Mouse (Mus musculus): ENCODE measurements around the gene Rapgef4. TPM values are rescaled to one million over a fixed set of nuclear protein-coding genes. Genes with fewer than 3 reads are reported as not detected.

Gene Rapgef4
- polyA plus RNA-seq, 1 experiment from 2014 or later = 2.1 TPM

DNA sequence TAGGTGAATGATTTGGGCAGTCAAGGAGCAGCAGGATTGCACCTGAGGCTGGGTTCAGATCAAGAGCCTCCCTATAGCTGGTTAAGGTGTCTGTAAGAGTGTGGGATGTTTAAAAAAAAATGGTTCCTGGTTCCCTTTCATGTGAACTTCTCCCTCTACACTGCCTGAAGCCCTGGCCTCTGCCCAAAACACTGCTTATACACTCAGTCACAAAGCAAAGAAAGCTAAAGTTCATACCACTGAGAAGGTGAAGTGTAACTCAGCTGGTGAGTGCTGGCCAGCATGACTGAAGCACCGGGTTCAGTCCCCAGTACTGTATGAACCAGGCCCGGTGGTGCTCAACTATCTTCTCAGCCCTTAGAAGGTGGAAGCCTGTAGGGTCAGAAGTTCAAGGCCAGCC is 218.4 kb downstream of the Rapgef4 start:
- Histone ChIP-seq H3K27ac (no peak overlapping the region), H3K9ac (no peak overlapping the region), H3K4me1 (replicated peaks) (0 out of 2 replicates have a peak, but pooled peaks cover 4% of the 10 kb centered on the region), H3K4me3 (replicated peaks) (no peak overlapping the region), H3K4me2 (replicated peaks) (no peak overlapping the region), H3K36me3 (no peaks in the 10 kb centered on the region), H3K27me3 (replicated peaks) (no peaks in the 10 kb centered on the region), H3K9me3 (no peaks in the 10 kb centered on the region)
- no peak for ATAC-seq
- WGBS = 85% methylated on average over 2 of the region's 2 CpGs

DNA sequence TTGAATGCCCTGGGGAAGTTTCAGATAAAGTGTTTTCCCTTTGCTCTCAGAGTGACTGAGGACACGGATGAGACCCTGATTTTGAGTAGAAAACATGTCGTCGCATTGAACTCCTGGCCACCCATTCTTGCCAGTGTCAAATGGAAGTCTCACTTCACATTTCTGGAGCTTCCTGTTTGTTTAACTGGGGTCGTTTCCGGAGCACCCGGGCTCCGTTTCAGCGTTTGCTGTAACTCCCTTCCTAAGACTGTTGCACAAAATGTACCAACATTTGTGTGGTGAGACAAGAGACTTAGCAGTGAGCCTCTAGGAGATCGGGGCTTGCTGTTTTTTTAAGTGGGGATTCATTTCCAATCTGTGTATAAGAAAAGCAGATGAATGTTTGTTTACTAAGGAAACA is 220.5 kb downstream of the Rapgef4 start:
- no peak overlapping the region for H3K9ac ChIP-seq
- 33% methylated on average over 9 of the region's 9 CpGs for WGBS
- no peak overlapping the region for H3K4me2 ChIP-seq (replicated peaks)
- H3K27me3 ChIP-seq (replicated peaks) = no peaks in the 10 kb centered on the region
- H3K9me3 ChIP-seq = no peaks in the 10 kb centered on the region
- no peak overlapping the region for H3K27ac ChIP-seq
- H3K36me3 ChIP-seq = no peaks in the 10 kb centered on the region
- no peak for ATAC-seq
- 0 out of 2 replicates have a peak, but pooled peaks cover 4% of the 10 kb centered on the region for H3K4me1 ChIP-seq (replicated peaks)
- no peak overlapping the region for H3K4me3 ChIP-seq (replicated peaks)

DNA sequence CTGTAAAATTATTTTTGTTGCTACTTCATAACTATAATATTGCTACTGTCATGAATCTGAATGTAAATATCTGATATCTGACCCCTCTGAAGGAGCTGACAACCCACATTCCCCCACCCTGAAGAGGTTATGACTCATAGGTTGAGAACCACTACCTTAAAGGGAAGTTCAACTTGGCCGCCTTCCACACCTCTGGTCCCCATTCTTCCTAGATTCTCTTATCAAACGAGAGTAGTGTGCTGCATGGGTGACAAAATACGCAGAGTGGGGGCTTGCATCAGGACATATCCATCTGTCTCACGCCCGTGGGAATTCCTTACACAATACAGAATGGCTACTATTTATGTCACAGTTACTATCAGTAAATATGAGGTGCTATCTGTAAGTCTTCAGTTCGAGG is 221.2 kb downstream of the Rapgef4 start:
- H3K9me3 ChIP-seq = no peaks in the 10 kb centered on the region
- no peaks in the 10 kb centered on the region for H3K36me3 ChIP-seq
- 74% methylated on average over 6 of the region's 6 CpGs for WGBS
- 0 out of 2 replicates have a peak, but pooled peaks cover 4% of the 10 kb centered on the region for H3K4me1 ChIP-seq (replicated peaks)
- H3K4me3 ChIP-seq (replicated peaks) = no peak overlapping the region
- H3K9ac ChIP-seq = no peak overlapping the region
- no peak for ATAC-seq
- H3K27ac ChIP-seq = no peak overlapping the region
- H3K4me2 ChIP-seq (replicated peaks) = no peak overlapping the region
- no peaks in the 10 kb centered on the region for H3K27me3 ChIP-seq (replicated peaks)

DNA sequence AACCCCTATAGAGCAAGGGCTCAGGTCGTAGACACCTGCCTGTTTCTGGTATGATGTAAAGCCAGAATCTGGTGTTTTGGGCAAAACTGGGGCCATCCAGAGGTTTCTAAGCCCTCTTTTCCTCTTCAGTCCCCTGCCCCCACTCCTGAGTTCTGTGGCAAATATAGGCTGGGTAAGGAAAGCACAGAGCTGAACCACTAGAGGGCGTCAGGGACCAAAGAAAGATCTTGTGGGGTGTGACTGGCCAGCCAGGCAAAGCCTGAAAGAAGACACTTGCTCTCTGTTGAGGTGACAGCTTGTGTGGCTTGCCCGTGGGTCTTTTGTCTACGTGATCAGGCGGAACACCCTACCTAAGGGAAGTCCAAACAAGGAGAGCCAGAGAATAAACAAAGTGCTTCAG is 222.6 kb downstream of the Rapgef4 start:
- H3K4me3 ChIP-seq (replicated peaks) = peak overlapping the region; percentile 10; the same call in 1 of the 2 replicates
- no peaks in the 10 kb centered on the region for H3K27me3 ChIP-seq (replicated peaks)
- peak; percentile 82 for ATAC-seq
- H3K27ac ChIP-seq = no peak overlapping the region
- H3K9ac ChIP-seq = no peak overlapping the region
- H3K36me3 ChIP-seq = no peaks in the 10 kb centered on the region
- 0 out of 2 replicates have a peak, but pooled peaks cover 4% of the 10 kb centered on the region for H3K4me1 ChIP-seq (replicated peaks)
- 7% methylated on average over 5 of the region's 5 CpGs for WGBS
- no peaks in the 10 kb centered on the region for H3K9me3 ChIP-seq
- peak overlapping the region; percentile 57 for H3K4me2 ChIP-seq (replicated peaks)

DNA sequence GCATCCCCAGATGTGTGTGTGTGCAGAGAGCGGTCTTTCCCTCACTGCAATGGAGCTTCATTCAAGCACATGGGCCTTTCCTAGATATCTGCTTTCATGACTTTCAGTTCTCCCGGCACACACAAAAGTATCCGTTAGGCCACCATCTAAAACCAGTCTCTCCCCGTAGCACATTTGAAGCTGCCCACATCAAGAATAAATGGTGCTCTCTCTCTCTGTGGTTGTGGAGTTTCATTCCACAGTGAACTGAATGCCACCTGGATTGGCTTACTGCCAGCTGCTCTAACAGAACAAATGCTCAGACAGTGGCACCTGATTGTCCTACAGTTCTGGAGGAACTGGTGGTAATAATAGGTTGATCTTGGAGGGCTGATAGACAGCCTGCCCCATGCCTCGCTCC is 224.8 kb downstream of the Rapgef4 start:
- 94% methylated on average over 5 of the region's 5 CpGs for WGBS
- Histone ChIP-seq H3K27ac (no peak overlapping the region), H3K4me3 (replicated peaks) (no peak overlapping the region), H3K27me3 (replicated peaks) (no peaks in the 10 kb centered on the region), H3K4me1 (replicated peaks) (0 out of 2 replicates have a peak, but pooled peaks cover 4% of the 10 kb centered on the region), H3K4me2 (replicated peaks) (no peak overlapping the region), H3K36me3 (no peaks in the 10 kb centered on the region), H3K9ac (no peak overlapping the region), H3K9me3 (no peaks in the 10 kb centered on the region)
- no peak for ATAC-seq

DNA sequence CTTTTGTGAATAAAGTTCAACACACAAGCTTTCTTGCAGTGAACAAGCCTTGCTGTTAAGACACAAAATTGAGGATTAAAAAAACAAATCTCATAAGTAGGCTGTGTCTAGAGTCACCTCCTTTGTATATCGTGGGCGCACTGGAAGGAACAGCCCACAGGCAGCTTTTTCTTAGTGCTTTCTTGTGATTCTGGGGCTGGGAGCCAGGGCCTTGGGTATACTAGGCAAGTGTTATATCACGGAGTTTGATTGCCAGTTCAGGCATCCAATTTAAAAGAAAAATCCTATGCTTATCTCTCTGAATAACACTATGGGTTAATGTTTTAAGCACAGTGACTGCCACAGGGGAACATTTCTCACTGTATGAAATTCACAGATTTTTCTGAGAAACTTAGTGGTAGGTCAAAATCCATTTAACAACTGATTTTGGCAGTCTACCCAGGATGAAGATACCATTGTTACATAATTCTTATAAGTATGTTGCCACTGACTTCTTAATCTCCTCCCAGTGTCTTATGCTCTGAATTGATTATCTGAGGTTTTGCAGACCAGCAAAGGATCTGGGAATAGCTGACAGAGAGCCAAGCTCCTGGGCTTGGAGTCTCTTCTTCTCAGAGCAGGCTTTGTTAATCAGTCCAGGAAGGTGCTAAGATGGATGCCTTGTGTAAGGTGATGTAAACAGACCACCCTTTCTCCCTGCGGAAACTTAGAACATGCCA is 225.6 kb downstream of the Rapgef4 start:
- H3K27me3 ChIP-seq (replicated peaks) = no peaks in the 10 kb centered on the region
- H3K9ac ChIP-seq = no peak overlapping the region
- H3K27ac ChIP-seq = no peak overlapping the region
- H3K9me3 ChIP-seq = no peaks in the 10 kb centered on the region
- 0 out of 2 replicates have a peak, but pooled peaks cover 4% of the 10 kb centered on the region for H3K4me1 ChIP-seq (replicated peaks)
- H3K4me3 ChIP-seq (replicated peaks) = no peak overlapping the region
- no peaks in the 10 kb centered on the region for H3K36me3 ChIP-seq
- H3K4me2 ChIP-seq (replicated peaks) = no peak overlapping the region
- ATAC-seq = no peak
- 67% methylated on average over 4 of the region's 4 CpGs for WGBS

DNA sequence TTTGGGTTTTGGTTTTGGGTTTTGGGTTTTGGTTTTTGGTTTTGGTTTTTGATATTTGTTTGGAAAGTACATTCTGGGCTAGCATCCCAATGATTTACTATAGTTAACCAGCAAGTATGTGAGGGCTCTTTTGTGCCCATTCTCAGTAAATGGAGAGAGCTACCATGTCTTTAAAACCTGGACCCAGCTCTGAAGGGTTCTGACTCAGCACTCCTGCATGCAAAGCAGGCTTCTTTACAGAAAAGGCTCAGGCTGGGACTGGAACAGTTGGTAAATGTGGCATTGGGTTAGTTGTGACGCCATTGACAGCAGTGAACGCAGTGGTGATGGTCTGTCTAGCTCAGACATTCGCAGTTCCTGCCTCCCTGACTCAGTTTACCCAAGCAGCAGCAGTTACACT is 236.3 kb downstream of the Rapgef4 start:
- H3K4me3 ChIP-seq (replicated peaks) = no peak overlapping the region
- H3K9me3 ChIP-seq = no peaks in the 10 kb centered on the region
- peaks cover 2% of the 10 kb centered on the region; the same call in 1 of the 2 replicates for H3K27me3 ChIP-seq (replicated peaks)
- H3K9ac ChIP-seq = no peak overlapping the region
- H3K4me1 ChIP-seq (replicated peaks) = no peaks in the 10 kb centered on the region
- no peak for ATAC-seq
- 74% methylated on average over 3 of the region's 3 CpGs for WGBS
- H3K36me3 ChIP-seq = no peaks in the 10 kb centered on the region
- no peak overlapping the region for H3K27ac ChIP-seq
- H3K4me2 ChIP-seq (replicated peaks) = no peak overlapping the region

DNA sequence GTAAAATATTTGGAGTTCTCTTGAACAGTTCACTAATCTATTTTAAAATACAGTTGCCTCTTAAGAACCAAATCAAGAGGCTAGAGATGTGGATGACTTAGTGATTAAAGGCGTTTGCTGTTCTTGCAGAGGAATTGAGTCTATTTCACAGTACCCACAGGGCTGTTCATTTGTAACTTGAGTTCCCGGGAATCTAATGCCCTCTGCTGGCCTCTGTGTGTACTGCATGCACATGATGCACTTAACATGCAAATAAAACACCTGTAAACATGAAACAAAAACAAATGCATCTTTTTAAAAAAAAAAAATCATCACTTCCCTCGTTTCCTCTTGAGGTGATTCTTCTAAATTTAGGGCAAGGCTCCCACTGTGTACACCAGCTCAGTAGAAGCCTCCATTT is 238.9 kb downstream of the Rapgef4 start:
- Histone ChIP-seq H3K27me3 (replicated peaks) (peaks cover 3% of the 10 kb centered on the region; the same call in 1 of the 2 replicates), H3K36me3 (no peaks in the 10 kb centered on the region), H3K4me1 (replicated peaks) (no peaks in the 10 kb centered on the region), H3K4me3 (replicated peaks) (no peak overlapping the region), H3K4me2 (replicated peaks) (no peak overlapping the region), H3K9ac (no peak overlapping the region), H3K27ac (no peak overlapping the region), H3K9me3 (no peaks in the 10 kb centered on the region)
- 33% methylated on average over 3 of the region's 3 CpGs for WGBS
- no peak for ATAC-seq

- H3K9me3 ChIP-seq = no peaks in the 10 kb centered on the region
- H3K4me1 ChIP-seq (replicated peaks) = no peaks in the 10 kb centered on the region
- no peak for ATAC-seq
- no peak overlapping the region for H3K9ac ChIP-seq
- no peak overlapping the region for H3K4me2 ChIP-seq (replicated peaks)
- no peaks in the 10 kb centered on the region for H3K36me3 ChIP-seq
- 77% methylated on average over 11 of the region's 11 CpGs for WGBS
- H3K4me3 ChIP-seq (replicated peaks) = no peak overlapping the region
- peaks cover 3% of the 10 kb centered on the region; the same call in 1 of the 2 replicates for H3K27me3 ChIP-seq (replicated peaks)
- no peak overlapping the region for H3K27ac ChIP-seq
These were observed 240.2 kb downstream of the Rapgef4 start for GRCm38 (mm10) chr2:72221283-72221682.

GRCm38 (mm10) chr2:72221706-72222105 is 240.7 kb downstream of the Rapgef4 start:
- H3K4me2 ChIP-seq (replicated peaks) = no peak overlapping the region
- no peak for ATAC-seq
- H3K4me3 ChIP-seq (replicated peaks) = no peak overlapping the region
- no peaks in the 10 kb centered on the region for H3K4me1 ChIP-seq (replicated peaks)
- no peak overlapping the region for H3K27ac ChIP-seq
- WGBS = 39% methylated on average over 7 of the region's 7 CpGs
- H3K27me3 ChIP-seq (replicated peaks) = peaks cover 3% of the 10 kb centered on the region; the same call in 1 of the 2 replicates
- H3K9me3 ChIP-seq = no peaks in the 10 kb centered on the region
- no peaks in the 10 kb centered on the region for H3K36me3 ChIP-seq
- H3K9ac ChIP-seq = no peak overlapping the region

GRCm38 (mm10) chr2:72222276-72222675 is 241.2 kb downstream of the Rapgef4 start:
- Histone ChIP-seq H3K9me3 (no peaks in the 10 kb centered on the region), H3K4me2 (replicated peaks) (no peak overlapping the region), H3K4me3 (replicated peaks) (no peak overlapping the region), H3K36me3 (no peaks in the 10 kb centered on the region), H3K9ac (no peak overlapping the region), H3K4me1 (replicated peaks) (no peaks in the 10 kb centered on the region), H3K27me3 (replicated peaks) (peaks cover 3% of the 10 kb centered on the region; the same call in 1 of the 2 replicates), H3K27ac (no peak overlapping the region)
- WGBS = 79% methylated on average over 4 of the region's 4 CpGs
- ATAC-seq = no peak

- Histone ChIP-seq H3K4me1 (replicated peaks) (no peaks in the 10 kb centered on the region), H3K9me3 (no peaks in the 10 kb centered on the region), H3K27ac (no peak overlapping the region), H3K4me2 (replicated peaks) (no peak overlapping the region), H3K4me3 (replicated peaks) (no peak overlapping the region), H3K27me3 (replicated peaks) (peaks cover 3% of the 10 kb centered on the region; the same call in 1 of the 2 replicates), H3K9ac (no peak overlapping the region), H3K36me3 (no peaks in the 10 kb centered on the region)
- no peak for ATAC-seq
- 87% methylated on average over 16 of the region's 16 CpGs for WGBS
These were observed 241.9 kb downstream of the Rapgef4 start for GRCm38 (mm10) chr2:72222736-72223455.
